Mouse (Mus musculus) small intestine, adult 2 months (tissue): ENCODE data around the gene E430018J23Rik. TPM values are rescaled to one million over a fixed set of nuclear protein-coding genes. Genes with fewer than 3 reads are reported as not detected.
"Not testable (repeated sequence)": the region's sequence is repeated elsewhere in the genome, so short reads cannot be mapped to it uniquely, and the experiment has no call there.

Experiments
- H3K27ac ChIP-seq: fragments of 200-500 bp; 2 replicates; pipeline ENCODE4 v1.5.1; 2012; ENCODE audit warnings: low read depth, low read length, control low read depth, inconsistent platforms; ENCODE audit not compliant: insufficient read depth
- H3K27me3 ChIP-seq: fragments of 200-500 bp; 2 replicates; pipeline ENCODE4 v1.6.1; 2012; ENCODE audit warnings: mild to moderate bottlenecking, moderate library complexity, low read length, inconsistent platforms; ENCODE audit not compliant: control insufficient read depth, insufficient read depth
- H3K36me3 ChIP-seq: fragments of 200-500 bp; 2 replicates; pipeline ENCODE4 v1.6.1; 2012; ENCODE audit warnings: mild to moderate bottlenecking, low read length, control low read depth, inconsistent platforms; ENCODE audit not compliant: control insufficient read depth, insufficient read depth
- H3K4me1 ChIP-seq: fragments of 200-500 bp; 2 replicates; pipeline ENCODE4 v1.6.1; 2012; ENCODE audit warnings: low read length, inconsistent platforms, mixed read lengths; ENCODE audit not compliant: control insufficient read depth, insufficient read depth, insufficient read length
- H3K4me3 ChIP-seq: fragments of 200-500 bp; 2 replicates; pipeline ENCODE4 v1.5.1; 2012; ENCODE audit warnings: low read depth, mild to moderate bottlenecking, control low read depth, inconsistent platforms, low read length, moderate library complexity
- CTCF ChIP-seq: fragments of 200-500 bp; IDR thresholded peaks from 2 replicates; pipeline ENCODE4 v1.5.1; 2012; ENCODE audit warnings: low read depth, mild to moderate bottlenecking, control low read depth, inconsistent platforms, low read length, moderate library complexity, mixed read lengths; ENCODE audit not compliant: insufficient replicate concordance, insufficient read length; ENCODE audit errors: extremely low read depth
- POLR2A ChIP-seq: fragments of 200-500 bp; IDR thresholded peaks from 2 replicates; pipeline ENCODE4 v1.6.1; 2012; ENCODE audit warnings: low read depth, mild to moderate bottlenecking, control low read depth, inconsistent platforms, low read length, moderate library complexity
- WGBS: fragments of 180-500 bp; shearing (Covaris S2); methylation state at CpG from one replicate; pipeline ENCODE4 v1.1.7; 2018; 5-methylcytosine and 5-hydroxymethylcytosine counted together
- polyA plus RNA-seq: library from polyadenylated mRNA; depleted of rRNA; stranded (reverse); fragments of >200 nt; gene quantifications from 2 replicates; pipeline ENCODE4 v1.2.3, GENCODE M21; 2012

Gene E430018J23Rik
- polyA plus RNA-seq, 1 experiment: 12.8 TPM

DNA sequence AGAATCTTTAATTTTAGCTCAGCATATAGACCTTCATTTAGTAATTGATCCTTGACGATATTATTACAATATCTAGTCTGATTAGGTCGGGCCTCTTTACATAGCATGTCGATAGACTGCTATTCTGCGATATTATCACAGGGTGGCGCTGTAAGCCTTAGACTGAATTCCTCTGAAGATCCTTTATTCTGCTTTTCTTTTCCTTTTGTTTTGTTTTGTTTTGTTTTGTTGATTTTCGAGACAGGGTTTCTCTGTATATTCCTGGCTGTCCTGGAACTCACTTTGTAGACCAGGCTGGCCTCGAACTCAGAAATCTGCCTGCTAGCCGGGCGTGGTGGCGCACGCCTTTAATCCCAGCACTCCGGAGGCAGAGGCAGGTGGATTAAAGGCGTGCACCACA, 31.0 kb downstream of the E430018J23Rik start:
- peak overlapping the region; percentile 51 for H3K4me3 ChIP-seq
- H3K27ac ChIP-seq, H3K27me3 ChIP-seq, H3K36me3 ChIP-seq: not testable (repeated sequence)
- WGBS: 9% methylated on average over 13 of the region's 13 CpGs
- TF ChIP-seq CTCF: peak; percentile 33; the same call in 1 of the 2 replicates
- peaks cover 23% of the 10 kb centered on the region for H3K4me1 ChIP-seq

DNA sequence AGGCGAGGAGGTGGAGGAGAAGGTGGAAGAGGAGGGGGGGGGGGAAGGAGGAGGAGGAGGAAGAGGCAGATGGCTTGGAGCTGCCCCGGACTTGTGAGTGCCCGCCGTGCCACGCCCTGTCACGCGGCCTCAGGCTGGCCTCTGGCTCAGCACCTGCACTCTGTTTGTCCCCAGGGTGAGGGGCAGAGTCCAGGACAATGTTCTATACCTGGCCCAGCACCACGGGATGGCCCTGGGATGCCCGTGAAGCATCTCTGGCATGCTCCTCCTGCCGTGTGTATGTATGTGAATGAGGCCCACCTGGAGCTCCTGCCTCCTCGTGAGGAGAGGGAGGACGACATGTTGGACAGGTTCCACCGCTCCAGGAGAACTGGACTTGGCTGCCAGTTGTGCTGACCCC, 32.0 kb downstream of the E430018J23Rik start:
- H3K4me1 ChIP-seq: peaks cover 22% of the 10 kb centered on the region
- H3K27me3 ChIP-seq: no peaks in the 10 kb centered on the region
- no peaks in the 10 kb centered on the region for H3K36me3 ChIP-seq
- TF ChIP-seq CTCF (no peak), POLR2A (no peak)
- H3K27ac ChIP-seq: peak overlapping the region; percentile 85
- H3K4me3 ChIP-seq: peak overlapping the region; percentile 30
- WGBS: 12% methylated on average over 13 of the region's 13 CpGs

DNA sequence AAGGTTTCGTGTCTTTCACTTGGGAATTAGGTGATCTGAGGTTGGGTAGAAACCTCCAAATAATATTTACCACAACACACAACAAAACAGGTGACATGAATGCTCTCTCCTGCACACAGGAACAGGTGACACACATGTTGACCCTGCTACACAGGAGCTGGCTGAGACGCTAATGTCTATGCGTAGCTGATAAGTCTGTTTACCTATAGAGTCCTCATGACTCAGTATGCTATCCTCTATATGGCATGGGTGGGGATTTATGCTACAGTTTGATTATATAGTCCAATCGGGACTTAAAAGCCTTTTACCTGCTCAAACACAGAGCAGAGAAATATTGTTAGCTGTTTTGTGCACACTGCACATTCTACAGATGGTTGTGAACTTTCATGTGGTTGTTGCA, 33.2 kb downstream of the E430018J23Rik start:
- no peak for TF ChIP-seq POLR2A
- no peak for TF ChIP-seq CTCF
- Histone ChIP-seq H3K36me3 (no peaks in the 10 kb centered on the region), H3K27me3 (no peaks in the 10 kb centered on the region), H3K27ac (peak overlapping the region; percentile 70), H3K4me3 (no peak overlapping the region), H3K4me1 (peaks cover 13% of the 10 kb centered on the region)
- 24% methylated on average over 4 of the region's 4 CpGs for WGBS

DNA sequence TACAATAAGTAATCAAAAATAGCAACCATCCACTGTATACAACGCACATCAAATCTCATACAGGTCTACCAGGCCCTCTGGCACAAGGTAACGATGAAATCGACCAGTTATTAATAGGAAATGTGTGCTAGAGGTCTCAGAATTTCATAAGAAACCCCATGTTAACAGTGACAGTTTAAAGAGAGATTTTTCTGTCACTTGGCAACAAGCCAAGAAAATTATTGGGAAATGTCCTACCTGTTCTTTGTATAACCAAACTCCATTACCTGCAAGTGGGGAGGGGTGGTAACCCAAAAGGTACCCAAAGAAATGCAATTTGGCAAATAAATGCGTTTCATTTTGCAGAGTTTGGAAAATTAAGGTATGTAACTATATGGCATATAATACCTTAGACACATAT, 35.0 kb downstream of the E430018J23Rik start:
- no peak overlapping the region for H3K27ac ChIP-seq
- 79% methylated on average over 4 of the region's 4 CpGs for WGBS
- no peak overlapping the region for H3K4me3 ChIP-seq
- H3K36me3 ChIP-seq: no peaks in the 10 kb centered on the region
- H3K27me3 ChIP-seq: no peaks in the 10 kb centered on the region
- TF ChIP-seq POLR2A: no peak
- no peak for TF ChIP-seq CTCF
- H3K4me1 ChIP-seq: peaks cover 12% of the 10 kb centered on the region

DNA sequence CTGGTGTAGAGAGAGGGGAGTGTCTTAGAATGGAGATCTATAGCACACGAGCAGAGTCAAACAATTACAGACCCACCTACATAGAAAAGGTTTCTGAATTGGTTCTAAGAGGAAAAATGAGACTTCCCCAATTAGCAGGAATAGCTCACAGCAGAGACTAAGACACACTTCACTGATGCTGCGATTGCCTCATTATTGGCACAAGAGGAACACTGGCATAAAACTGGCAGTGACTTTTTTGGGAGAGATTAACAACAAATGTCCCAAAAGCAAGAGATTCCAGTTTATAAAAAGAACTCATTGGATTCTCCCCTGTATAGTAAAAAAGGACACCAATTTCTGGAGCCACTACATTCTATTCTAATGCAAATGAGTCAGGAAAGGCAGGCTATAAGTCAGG, 35.6 kb downstream of the E430018J23Rik start:
- no peak overlapping the region for H3K27ac ChIP-seq
- H3K27me3 ChIP-seq: no peaks in the 10 kb centered on the region
- peaks cover 12% of the 10 kb centered on the region for H3K4me1 ChIP-seq
- WGBS: 75% methylated on average over 2 of the region's 2 CpGs
- TF ChIP-seq POLR2A (no peak), CTCF (no peak)
- no peak overlapping the region for H3K4me3 ChIP-seq
- no peaks in the 10 kb centered on the region for H3K36me3 ChIP-seq

DNA sequence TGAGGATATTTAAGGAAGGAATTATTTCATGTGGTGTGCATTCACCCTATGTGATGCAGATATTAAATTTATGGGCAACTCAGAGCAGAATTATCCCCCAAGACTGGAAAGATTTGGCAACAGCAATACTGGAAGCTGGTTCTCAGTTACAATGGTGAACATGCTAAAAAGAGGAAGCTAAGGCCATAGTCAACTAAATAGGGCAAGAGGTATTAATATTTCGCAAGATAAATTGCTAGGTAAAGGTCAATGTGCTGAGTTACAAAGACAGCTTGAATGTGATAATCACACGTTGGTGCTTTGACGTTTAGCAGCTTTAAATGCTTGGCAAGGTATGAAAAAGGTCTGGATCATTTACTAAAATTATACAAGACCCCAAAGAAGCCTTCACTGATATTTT, 37.6 kb downstream of the E430018J23Rik start:
- TF ChIP-seq CTCF (no peak), POLR2A (no peak)

DNA sequence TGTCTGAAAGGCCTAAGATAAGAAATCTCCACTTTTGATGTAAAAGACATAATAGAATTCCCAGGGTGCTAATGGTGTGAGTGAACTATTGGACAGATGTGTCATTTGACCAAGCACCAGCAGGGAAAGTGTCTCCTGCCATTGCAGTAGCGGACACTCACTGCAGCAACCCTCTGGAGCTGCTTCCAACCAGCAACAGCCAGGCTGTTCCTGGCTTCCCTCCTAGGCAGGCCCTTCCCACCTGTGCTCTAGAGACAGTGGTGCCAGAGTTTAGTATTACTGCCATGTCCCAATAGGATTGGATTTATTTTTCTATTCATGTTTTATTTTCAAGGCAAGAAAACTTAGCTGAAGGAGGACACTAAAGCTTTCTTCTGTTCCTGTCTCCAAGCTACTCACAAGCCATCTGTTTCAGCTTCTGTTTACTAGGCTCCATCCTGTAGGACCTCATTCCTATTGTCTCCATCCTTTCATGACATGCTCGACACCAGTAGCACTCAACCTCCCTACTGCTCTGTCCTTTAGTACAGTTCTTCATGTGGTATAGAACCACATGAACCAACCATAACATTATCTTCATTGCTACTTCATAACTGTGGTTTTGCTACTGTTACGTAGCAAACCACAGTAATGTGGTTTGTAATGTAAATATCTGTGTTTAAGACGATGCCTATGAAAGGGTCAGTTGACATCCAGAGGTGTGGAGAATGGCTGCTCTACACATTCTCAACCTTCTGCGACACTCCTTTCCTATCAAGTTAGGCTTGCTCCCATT, 42.0 kb downstream of the E430018J23Rik start:
- WGBS: 83% methylated on average over 5 of the region's 5 CpGs
- TF ChIP-seq CTCF: no peak
- no peak for TF ChIP-seq POLR2A
- Histone ChIP-seq H3K27ac (no peak overlapping the region), H3K4me3 (no peak overlapping the region), H3K4me1 (peaks cover 3% of the 10 kb centered on the region; the same call in 1 of the 2 replicates), H3K27me3 (no peaks in the 10 kb centered on the region), H3K36me3 (no peaks in the 10 kb centered on the region)

More for the DNA sequence above, 37.6 kb downstream of the E430018J23Rik start:
- Histone ChIP-seq H3K27ac (no peak overlapping the region), H3K4me3 (no peak overlapping the region), H3K4me1 (peaks cover 7% of the 10 kb centered on the region; the same call in 1 of the 2 replicates), H3K36me3 (no peaks in the 10 kb centered on the region), H3K27me3 (no peaks in the 10 kb centered on the region)
- 33% methylated on average over 3 of the region's 3 CpGs for WGBS
